Mouse (Mus musculus): Measurements from ENCODE around the gene Fibcd1. TPM values are rescaled to one million over a fixed set of nuclear protein-coding genes. Genes with fewer than 3 reads are reported as not detected.

Gene Fibcd1
- total and polyA plus RNA-seq, 3 experiments, result not detected

GRCm38 (mm10) chr2:31855991-31856390, 10.2 kb upstream of the Fibcd1 start:
- no peak overlapping the region for H3K9ac ChIP-seq (ENCODE audit: control insufficient read depth, low read depth, low read length, poor library complexity, severe bottlenecking)
- H3K36me3 ChIP-seq (ENCODE audit: control insufficient read depth in 1 of 2, insufficient read depth in 2 of 2, low read length in 2 of 2), result no peaks in the 10 kb centered on the region
- no peak for TF ChIP-seq CHD2 (IDR thresholded peaks at IDR 0.05; ENCODE audit: low read length)
- TF ChIP-seq TAL1 (IDR thresholded peaks at IDR 0.05; ENCODE audit: low read length), result no peak
- TF ChIP-seq NELFE (IDR thresholded peaks at IDR 0.05; ENCODE audit: low read depth, low read length), result no peak
- no peak for TF ChIP-seq MYC (IDR thresholded peaks at IDR 0.05; ENCODE audit: low read depth, low read length)
- TF ChIP-seq POLR2AphosphoS5 (IDR thresholded peaks at IDR 0.05; ENCODE audit: borderline replicate concordance, low read depth, low read length), result no peak
- no peak for DNase-seq (ENCODE audit: low read depth, low spot score)
- H3K4me1 ChIP-seq (ENCODE audit: control insufficient read depth in 1 of 2, insufficient read depth in 2 of 2, low read length in 2 of 2), result no peaks in the 10 kb centered on the region
- no peaks in the 10 kb centered on the region for H3K79me2 ChIP-seq (ENCODE audit: control insufficient read depth, insufficient read depth, low read length, poor library complexity)
- H3K9me3 ChIP-seq (replicated peaks; ENCODE audit: insufficient read depth, low read length), result no peaks in the 10 kb centered on the region
- H3K27me3 ChIP-seq (ENCODE audit: control insufficient read depth in 1 of 2, insufficient read depth in 2 of 2, low read length in 2 of 2), result 0 out of 4 replicates have a peak, but pooled peaks cover 0 to 1% of the 10 kb centered on the region in 2 experiments
- no peak overlapping the region for H3K4me3 ChIP-seq (ENCODE audit: control insufficient read depth in 1 of 2, insufficient read depth in 1 of 2, low read depth in 2 of 2, low read length in 2 of 2)
- no peak overlapping the region for H3K27ac ChIP-seq (ENCODE audit: control insufficient read depth, low read depth, low read length)

GRCm38 (mm10) chr2:31850141-31850540, 4.3 kb upstream of the Fibcd1 start:
- TF ChIP-seq SMC3 (IDR thresholded peaks at IDR 0.05; ENCODE audit: low read depth, low read length), result no peak
- no peak for TF ChIP-seq NRF1 (IDR thresholded peaks at IDR 0.05; ENCODE audit: insufficient read depth, low read depth, low read length, poor library complexity, severe bottlenecking)
- TF ChIP-seq POLR2A (IDR thresholded peaks at IDR 0.05; ENCODE audit: control insufficient read depth in 1 of 2, insufficient read depth in 1 of 2, low read depth in 1 of 2, low read length in 2 of 2, poor library complexity in 1 of 2), result no peak
- TF ChIP-seq HCFC1 (IDR thresholded peaks at IDR 0.05; ENCODE audit: low read depth, low read length), result no peak
- TF ChIP-seq KAT2A (conservative IDR thresholded peaks at IDR 0.05; ENCODE audit: low read depth, low read length), result no peak
- TF ChIP-seq GATA1 (IDR thresholded peaks at IDR 0.05; ENCODE audit: low read depth, low read length), result no peak
- TF ChIP-seq E2F4 (IDR thresholded peaks at IDR 0.05; ENCODE audit: borderline replicate concordance, low read depth, low read length), result no peak
- TF ChIP-seq POLR2AphosphoS2 (IDR thresholded peaks at IDR 0.05; ENCODE audit: low read length), result no peak
- no peak for TF ChIP-seq TBP (IDR thresholded peaks at IDR 0.05; ENCODE audit: low read depth, low read length)
- no peak for TF ChIP-seq RAD21 (IDR thresholded peaks at IDR 0.05; ENCODE audit: low read depth, low read length)
- TF ChIP-seq TCF12 (IDR thresholded peaks at IDR 0.05; ENCODE audit: low read depth, low read length), result no peak
- no peak for TF ChIP-seq CHD1 (IDR thresholded peaks at IDR 0.05; ENCODE audit: low read depth, low read length)
- TF ChIP-seq USF2 (IDR thresholded peaks at IDR 0.05; ENCODE audit: borderline replicate concordance in 1 of 2, insufficient read depth in 1 of 2, low read depth in 1 of 2, low read length in 2 of 2), result no peak
- no peak for TF ChIP-seq UBTF (IDR thresholded peaks at IDR 0.05; ENCODE audit: borderline replicate concordance, insufficient read depth, low read depth, low read length)
- TF ChIP-seq JUND (IDR thresholded peaks at IDR 0.05; ENCODE audit: low read depth, low read length), result no peak
- no peak for TF ChIP-seq EP300 (IDR thresholded peaks at IDR 0.05; ENCODE audit: low read depth in 1 of 2, low read length in 2 of 2)
- no peak for TF ChIP-seq MAFK (IDR thresholded peaks at IDR 0.05; ENCODE audit: borderline replicate concordance, low read depth, low read length)
- TF ChIP-seq GABPA (IDR thresholded peaks at IDR 0.05; ENCODE audit: low read depth, low read length), result no peak
- no peak for TF ChIP-seq CTCF (IDR thresholded peaks at IDR 0.05 in 2 of 3, conservative IDR thresholded peaks at IDR 0.05 in 1 of 3; ENCODE audit: control insufficient read depth in 1 of 3, insufficient read depth in 1 of 3, low read depth in 2 of 3, low read length in 3 of 3, poor library complexity in 1 of 3, severe bottlenecking in 1 of 3)
- TF ChIP-seq ZC3H11A (IDR thresholded peaks at IDR 0.05; ENCODE audit: low read depth, low read length), result no peak
- H3K4me3 ChIP-seq (ENCODE audit: control insufficient read depth in 1 of 2, insufficient read depth in 1 of 2, low read depth in 2 of 2, low read length in 2 of 2), result no peak overlapping the region
- no peaks in the 10 kb centered on the region for H3K27me3 ChIP-seq (ENCODE audit: control insufficient read depth in 1 of 2, insufficient read depth in 2 of 2, low read length in 2 of 2)
- no peak overlapping the region for H3K27ac ChIP-seq (ENCODE audit: control insufficient read depth, low read depth, low read length)
- no peak overlapping the region for H3K9ac ChIP-seq (ENCODE audit: control insufficient read depth, low read depth, low read length, poor library complexity, severe bottlenecking)
- no peaks in the 10 kb centered on the region for H3K4me1 ChIP-seq (ENCODE audit: control insufficient read depth in 1 of 2, insufficient read depth in 2 of 2, low read length in 2 of 2)
- DNase-seq (ENCODE audit: low read depth, low spot score), result no peak
- H3K79me2 ChIP-seq (ENCODE audit: control insufficient read depth, insufficient read depth, low read length, poor library complexity), result no peaks in the 10 kb centered on the region
- no peaks in the 10 kb centered on the region for H3K36me3 ChIP-seq (ENCODE audit: control insufficient read depth in 1 of 2, insufficient read depth in 2 of 2, low read length in 2 of 2)
- no peaks in the 10 kb centered on the region for H3K9me3 ChIP-seq (replicated peaks; ENCODE audit: insufficient read depth, low read length)

All from MEL (cell line).